Comparison of ENCODE assay signal across 12 mouse cellular contexts in genomic region chr10:54039754-54040153, GRCm38 (mm10). TPM values are rescaled to one million over a fixed set of nuclear protein-coding genes. Genes with fewer than 3 reads are reported as not detected.
A peak's percentile ranks its signal among the peaks of the same experiment; 100 is the strongest.
DNase-seq lines count a peak whose midpoint lies in the region; ATAC-seq and TF ChIP-seq lines count a peak whose summit lies in the region.
"Had no signal": no experiment of that assay in that cellular context is flagged by ENCODE, and none has a peak within 500 bp of the region (broad histone marks: within the 10 kb centered on the region; RNA-seq: fewer than 3 reads in every experiment).

No protein-coding gene starts in this region.

- no peak overlapping the region for H3K4me2 ChIP-seq in embryonic facial prominence, embryonic 15.5 days (replicated peaks)
- H3K4me2 ChIP-seq in liver, postnatal 0 days (ENCODE audit: low read depth, low read length): peak overlapping the region; percentile 53; the same call in 1 of the 2 replicates
- H3K4me2 ChIP-seq: forebrain, embryonic 13.5 days had no signal

- no peak for ATAC-seq in embryonic facial prominence, embryonic 15.5 days (ENCODE audit: insufficient number of reproducible peaks, low FRiP score, low TSS enrichment, low read depth)
- no peak for ATAC-seq in megakaryocyte, adult 5-6 weeks (ENCODE audit: poor library complexity, severe bottlenecking)
- no peak for ATAC-seq in liver, postnatal 0 days
- ATAC-seq: forebrain, embryonic 13.5 days had no signal

- no peak overlapping the region for H3K4me3 ChIP-seq in embryonic facial prominence, embryonic 15.5 days (replicated peaks)
- no peak overlapping the region for H3K4me3 ChIP-seq in embryonic facial prominence, embryonic 10.5 days
- peak overlapping the region; percentile 89 for H3K4me3 ChIP-seq in megakaryocyte, embryonic 14.5 days (replicated peaks)
- H3K4me3 ChIP-seq in liver, postnatal 0 days (ENCODE audit: low read depth, low read length): no peak overlapping the region
- H3K4me3 ChIP-seq: forebrain, embryonic 13.5 days; hindbrain, embryonic 10.5 days; myocyte had no signal

- 0 out of 2 replicates have a peak overlapping the region, but pooled peaks have one; percentile 11 for H3K27ac ChIP-seq in embryonic facial prominence, embryonic 15.5 days (replicated peaks)
- no peak overlapping the region for H3K27ac ChIP-seq in embryonic facial prominence, embryonic 10.5 days (replicated peaks)
- H3K27ac ChIP-seq in liver, postnatal 0 days (ENCODE audit: low read depth): peak overlapping the region; percentile 91
- H3K27ac ChIP-seq: forebrain, embryonic 13.5 days; hindbrain, embryonic 10.5 days had no signal

- no peak for DNase-seq in embryonic facial prominence, embryonic 10.5 days (ENCODE audit: low spot score)
- no peak for DNase-seq in liver, postnatal 0 days
- peak; percentile 55 for DNase-seq in thymus, postnatal 4 days
- no peak for DNase-seq in frontal cortex, postnatal 25 days (ENCODE audit: low spot score in 2 of 2)
- no peak for DNase-seq in urinary bladder, adult 2 months (ENCODE audit: low spot score)
- DNase-seq: kidney, adult 2 months had no signal

- no peak overlapping the region for H3K9ac ChIP-seq in embryonic facial prominence, embryonic 15.5 days
- no peak overlapping the region for H3K9ac ChIP-seq in liver, postnatal 0 days (replicated peaks)
- H3K9ac ChIP-seq: forebrain, embryonic 13.5 days had no signal

- 87% methylated on average over 4 of the region's 4 CpGs for WGBS in embryonic facial prominence, embryonic 15.5 days
- 86% methylated on average over 4 of the region's 4 CpGs for WGBS in embryonic facial prominence, embryonic 10.5 days
- 72% methylated on average over 4 of the region's 4 CpGs for WGBS in liver, postnatal 0 days (ENCODE audit: insufficient replicate concordance)

- H3K36me3 ChIP-seq in embryonic facial prominence, embryonic 15.5 days: no peaks in the 10 kb centered on the region
- H3K36me3 ChIP-seq in embryonic facial prominence, embryonic 10.5 days (replicated peaks): no peaks in the 10 kb centered on the region
- H3K36me3 ChIP-seq in megakaryocyte, embryonic 14.5 days (replicated peaks; ENCODE audit: low read length): peaks cover 49% of the 10 kb centered on the region
- peaks cover 6% of the 10 kb centered on the region for H3K36me3 ChIP-seq in liver, postnatal 0 days (replicated peaks; ENCODE audit: insufficient read depth, low read length)
- H3K36me3 ChIP-seq: hindbrain, embryonic 10.5 days had no signal

- TF ChIP-seq CTCF in liver, postnatal 0 days (IDR thresholded peaks at IDR 0.05; ENCODE audit: low read depth): no peak

- no peaks in the 10 kb centered on the region for H3K27me3 ChIP-seq in embryonic facial prominence, embryonic 15.5 days
- no peaks in the 10 kb centered on the region for H3K27me3 ChIP-seq in embryonic facial prominence, embryonic 10.5 days (replicated peaks; ENCODE audit: low read depth, poor library complexity, severe bottlenecking)
- H3K27me3 ChIP-seq in megakaryocyte, embryonic 14.5 days (replicated peaks): no peaks in the 10 kb centered on the region
- no peaks in the 10 kb centered on the region for H3K27me3 ChIP-seq in liver, postnatal 0 days (ENCODE audit: insufficient read depth, low read length)
- H3K27me3 ChIP-seq: forebrain, embryonic 13.5 days had no signal

- no peaks in the 10 kb centered on the region for H3K9me3 ChIP-seq in embryonic facial prominence, embryonic 15.5 days (replicated peaks)
- no peaks in the 10 kb centered on the region for H3K9me3 ChIP-seq in embryonic facial prominence, embryonic 10.5 days
- H3K9me3 ChIP-seq in megakaryocyte, embryonic 14.5 days: no peaks in the 10 kb centered on the region
- H3K9me3 ChIP-seq in liver, postnatal 0 days (ENCODE audit: low read length): no peaks in the 10 kb centered on the region
- H3K9me3 ChIP-seq: forebrain, embryonic 13.5 days; hindbrain, embryonic 10.5 days had no signal

- H3K4me1 ChIP-seq in embryonic facial prominence, embryonic 15.5 days: no peaks in the 10 kb centered on the region
- no peaks in the 10 kb centered on the region for H3K4me1 ChIP-seq in embryonic facial prominence, embryonic 10.5 days
- H3K4me1 ChIP-seq in megakaryocyte, embryonic 14.5 days: peaks cover 88% of the 10 kb centered on the region
- peaks cover 48% of the 10 kb centered on the region for H3K4me1 ChIP-seq in liver, postnatal 0 days (ENCODE audit: insufficient read depth)
- H3K4me1 ChIP-seq: forebrain, embryonic 13.5 days; hindbrain, embryonic 10.5 days had no signal

- TF ChIP-seq EP300 in liver, postnatal 0 days (IDR thresholded peaks at IDR 0.05; ENCODE audit: low read depth): no peak

RNA-seq across cellular contexts. Expression of gene Man1a, which starts 36.7 kb away (rescaled TPM):
- polyA plus RNA-seq in embryonic facial prominence, embryonic 15.5 days (2015; fragmentation: Nextera tagmentation; extraction: Ambion mirVana): 6.4 TPM in 2 replicates
- 1.7 and 1.9 TPM in 2 replicates for polyA plus RNA-seq in embryonic facial prominence, embryonic 10.5 days (2016; fragmentation: Nextera tagmentation; extraction: Ambion mirVana)
- 17.7 and 37.5 TPM in 2 replicates for polyA plus RNA-seq in megakaryocyte, embryonic 14.5 days (2012; ENCODE audit: insufficient read depth, low replicate concordance)
- total RNA-seq in megakaryocyte, adult 5-6 weeks (2015): 60.6 and 67.8 TPM in 2 replicates
- 49.5 and 51.2 TPM in 2 replicates for total RNA-seq in megakaryocyte, adult 5-6 weeks (2017)
- 13.2 and 15.2 TPM in 2 replicates for polyA plus RNA-seq in liver, postnatal 0 days (2015; fragmentation: Nextera tagmentation; extraction: Ambion mirVana)
- polyA plus RNA-seq in urinary bladder, adult 2 months (2012; rRNA removed): 48.9 and 50.9 TPM in 2 replicates
